Mouse (Mus musculus) stomach, postnatal 0 days (tissue): ENCODE results near the gene Sap30bp. TPM values are rescaled to one million over a fixed set of nuclear protein-coding genes. Genes with fewer than 3 reads are reported as not detected.

ENCODE experiments used
- ATAC-seq: fragments of 200-750 bp; cut with Nextera tagmentation; 2 replicates; pipeline ENCODE4 v1.8.0; 2017; ENCODE audit not compliant: low FRiP score, low TSS enrichment
- DNase-seq: peaks from one replicate; pipeline ENCODE4 v3.0.0-alpha.2; 2016; ENCODE audit warnings: low spot score
- H3K27ac ChIP-seq: fragments of 300-500 bp; sonication (generic); replicated peaks from 2 replicates; pipeline ENCODE4 v1.5.1; 2014; ENCODE audit warnings: mild to moderate bottlenecking, control low read depth
- H3K27me3 ChIP-seq: fragments of 300-500 bp; sonication (generic); 2 replicates; pipeline ENCODE4 v1.6.1; 2014; ENCODE audit warnings: low read length; ENCODE audit not compliant: control insufficient read depth, insufficient read depth
- H3K36me3 ChIP-seq: fragments of 300-500 bp; sonication (generic); 2 replicates; pipeline ENCODE4 v1.6.1; 2014; ENCODE audit warnings: low read length, mixed read lengths; ENCODE audit not compliant: control insufficient read depth, insufficient read depth
- H3K4me1 ChIP-seq: fragments of 300-500 bp; sonication (generic); replicated peaks from 2 replicates; pipeline ENCODE4 v1.6.1; 2014; ENCODE audit warnings: antibody characterized with exemption; ENCODE audit not compliant: control insufficient read depth, insufficient read depth
- H3K4me2 ChIP-seq: fragments of 300-500 bp; sonication (generic); replicated peaks from 2 replicates; pipeline ENCODE4 v1.6.1; 2014; ENCODE audit warnings: low read depth, mild to moderate bottlenecking, control low read depth, moderate library complexity
- H3K4me3 ChIP-seq: fragments of 300-500 bp; sonication (generic); 2 replicates; pipeline ENCODE4 v1.5.1; 2014; ENCODE audit warnings: low read depth, low read length, control low read depth
- H3K9ac ChIP-seq: fragments of 300-500 bp; sonication (generic); 2 replicates; pipeline ENCODE4 v1.6.1; 2014; ENCODE audit warnings: mild to moderate bottlenecking, low read length, control low read depth, mixed read lengths
- H3K9me3 ChIP-seq: fragments of 300-500 bp; sonication (generic); 2 replicates; pipeline ENCODE4 v1.6.1; 2016; ENCODE audit warnings: low read length; ENCODE audit not compliant: control insufficient read depth
- CTCF ChIP-seq: IDR thresholded peaks from 2 replicates; pipeline ENCODE4 v1.5.1; 2016; ENCODE audit warnings: antibody characterized with exemption, low read depth, mild to moderate bottlenecking, moderate library complexity
- EP300 ChIP-seq: optimal IDR thresholded peaks from 2 replicates; pipeline ENCODE3; 2016; ENCODE audit warnings: antibody characterized with exemption
- WGBS: fragments of 180-500 bp; shearing (Covaris S2); extraction: QIAGEN DNeasy Blood & Tissue Kit; methylation state at CpG from one replicate; pipeline ENCODE4 v1.1.7; 2014; 5-methylcytosine and 5-hydroxymethylcytosine counted together
- polyA plus RNA-seq: library from polyadenylated mRNA; unstranded; fragments of >200 nt; fragmentation: Nextera tagmentation; extraction: Ambion mirVana; gene quantifications from 2 replicates; pipeline ENCODE4 v1.2.1, GENCODE M21; 2015

Sap30bp gene
- polyA plus RNA-seq, 1 experiment from 2014 or later: 23.6 TPM

- DNase-seq: no peak
- H3K9ac ChIP-seq: no peak overlapping the region
- H3K27me3 ChIP-seq: no peaks in the 10 kb centered on the region
- H3K36me3 ChIP-seq: no peaks in the 10 kb centered on the region
- 91% methylated on average over 3 of the region's 3 CpGs for WGBS
- H3K4me2 ChIP-seq: no peak overlapping the region
- H3K27ac ChIP-seq: no peak overlapping the region
- no peak for ATAC-seq
- no peaks in the 10 kb centered on the region; the same call in 1 of the 2 replicates for H3K4me1 ChIP-seq
- H3K4me3 ChIP-seq: no peak overlapping the region
- no peak for TF ChIP-seq EP300
- TF ChIP-seq CTCF: no peak
- H3K9me3 ChIP-seq: no peaks in the 10 kb centered on the region
These were observed 62.2 kb downstream of the Sap30bp start for GRCm38 (mm10) chr11:115995256-115995655.

GRCm38 (mm10) chr11:115997047-115997446 is 64.0 kb downstream of the Sap30bp start:
- no peaks in the 10 kb centered on the region; the same call in 1 of the 2 replicates for H3K4me1 ChIP-seq
- no peaks in the 10 kb centered on the region for H3K9me3 ChIP-seq
- DNase-seq: no peak
- H3K27ac ChIP-seq: no peak overlapping the region
- H3K27me3 ChIP-seq: no peaks in the 10 kb centered on the region
- no peak for ATAC-seq
- no peaks in the 10 kb centered on the region for H3K36me3 ChIP-seq
- H3K9ac ChIP-seq: no peak overlapping the region
- no peak for TF ChIP-seq CTCF
- TF ChIP-seq EP300: no peak
- no peak overlapping the region for H3K4me2 ChIP-seq
- 70% methylated on average over 4 of the region's 4 CpGs for WGBS
- no peak overlapping the region for H3K4me3 ChIP-seq

- Histone ChIP-seq H3K27me3 (no peaks in the 10 kb centered on the region), H3K4me1 (no peaks in the 10 kb centered on the region; the same call in 1 of the 2 replicates), H3K27ac (no peak overlapping the region), H3K9me3 (no peaks in the 10 kb centered on the region), H3K9ac (no peak overlapping the region), H3K4me3 (no peak overlapping the region), H3K4me2 (no peak overlapping the region), H3K36me3 (no peaks in the 10 kb centered on the region; the same call in 1 of the 2 replicates)
- no peak for TF ChIP-seq EP300
- TF ChIP-seq CTCF: no peak
- WGBS: 69% methylated on average over 5 of the region's 5 CpGs
- DNase-seq (no peak), ATAC-seq (no peak)
These were observed 64.6 kb downstream of the Sap30bp start for GRCm38 (mm10) chr11:115997662-115998061.

GRCm38 (mm10) chr11:115999027-115999426 is 65.9 kb downstream of the Sap30bp start:
- TF ChIP-seq CTCF (no peak), EP300 (no peak)
- H3K9me3 ChIP-seq: no peaks in the 10 kb centered on the region
- no peaks in the 10 kb centered on the region; the same call in 1 of the 2 replicates for H3K36me3 ChIP-seq
- no peak overlapping the region for H3K4me3 ChIP-seq
- no peaks in the 10 kb centered on the region for H3K27me3 ChIP-seq
- DNase-seq (no peak), ATAC-seq (no peak)
- no peak overlapping the region for H3K9ac ChIP-seq
- no peak overlapping the region for H3K4me2 ChIP-seq
- H3K4me1 ChIP-seq: no peaks in the 10 kb centered on the region; the same call in 1 of the 2 replicates
- 70% methylated on average over 7 of the region's 7 CpGs for WGBS
- no peak overlapping the region for H3K27ac ChIP-seq

GRCm38 (mm10) chr11:115999538-116000143 is 66.6 kb downstream of the Sap30bp start:
- TF ChIP-seq CTCF (peak; percentile 81), EP300 (no peak)
- Histone ChIP-seq H3K9ac (no peak overlapping the region), H3K4me1 (no peaks in the 10 kb centered on the region; the same call in 1 of the 2 replicates), H3K27ac (no peak overlapping the region), H3K27me3 (no peaks in the 10 kb centered on the region), H3K9me3 (no peaks in the 10 kb centered on the region), H3K4me2 (no peak overlapping the region), H3K4me3 (no peak overlapping the region), H3K36me3 (no peaks in the 10 kb centered on the region; the same call in 1 of the 2 replicates)
- WGBS: 15% methylated on average over 14 of the region's 14 CpGs
- DNase-seq (peak; percentile 79), ATAC-seq (peak; percentile 8; the same call in 1 of the 2 replicates)

- no peak for ATAC-seq
- TF ChIP-seq CTCF (no peak), EP300 (no peak)
These were observed 67.5 kb downstream of the Sap30bp start for GRCm38 (mm10) chr11:116000607-116001006.

More at GRCm38 (mm10) chr11:116000607-116001006, 67.5 kb downstream of the Sap30bp start:
- peaks cover 5% of the 10 kb centered on the region for H3K4me1 ChIP-seq
- H3K9ac ChIP-seq: no peak overlapping the region
- H3K36me3 ChIP-seq: no peaks in the 10 kb centered on the region; the same call in 1 of the 2 replicates
- H3K27me3 ChIP-seq: no peaks in the 10 kb centered on the region
- WGBS: 55% methylated on average over 10 of the region's 10 CpGs
- no peak overlapping the region for H3K27ac ChIP-seq
- no peak overlapping the region for H3K4me2 ChIP-seq
- DNase-seq: no peak
- no peaks in the 10 kb centered on the region for H3K9me3 ChIP-seq
- no peak overlapping the region for H3K4me3 ChIP-seq
